Mouse (Mus musculus): ENCODE measurements around the gene S100z. TPM values are rescaled to one million over a fixed set of nuclear protein-coding genes. Genes with fewer than 3 reads are reported as not detected.

S100z gene
- polyA plus RNA-seq, 1 experiment from 2014 or later = not detected

- Histone ChIP-seq H3K36me3 (ENCODE audit: control insufficient read depth, insufficient read depth, low read length) (no peaks in the 10 kb centered on the region), H3K9ac (ENCODE audit: low read length) (no peak overlapping the region), H3K27ac (ENCODE audit: low read depth, low read length) (no peak overlapping the region), H3K27me3 (ENCODE audit: control insufficient read depth, insufficient read depth, low read length) (peaks cover 22% of the 10 kb centered on the region), H3K9me3 (ENCODE audit: control insufficient read depth, low read length) (no peaks in the 10 kb centered on the region), H3K4me1 (ENCODE audit: control insufficient read depth, insufficient read depth, low read length) (peaks cover 3% of the 10 kb centered on the region; the same call in 1 of the 2 replicates), H3K4me3 (ENCODE audit: low read depth, low read length) (no peak overlapping the region), H3K4me2 (ENCODE audit: low read depth) (no peak overlapping the region)
- DNase-seq (ENCODE audit: low spot score) = no peak
- ATAC-seq (ENCODE audit: insufficient read depth, low FRiP score, low TSS enrichment) = no peak
- 85% methylated on average over 5 of the region's 5 CpGs for WGBS
These were observed 39.0 kb downstream of the S100z start for GRCm38 (mm10) chr13:95439569-95439968.

GRCm38 (mm10) chr13:95431760-95432159 is 46.8 kb downstream of the S100z start:
- 81% methylated on average over 10 of the region's 10 CpGs for WGBS
- H3K27ac ChIP-seq (ENCODE audit: low read depth, low read length) = no peak overlapping the region
- H3K27me3 ChIP-seq (ENCODE audit: control insufficient read depth, insufficient read depth, low read length) = no peaks in the 10 kb centered on the region
- no peaks in the 10 kb centered on the region for H3K36me3 ChIP-seq (ENCODE audit: control insufficient read depth, insufficient read depth, low read length)
- DNase-seq (ENCODE audit: low spot score) (no peak), ATAC-seq (ENCODE audit: insufficient read depth, low FRiP score, low TSS enrichment) (no peak)
- H3K4me2 ChIP-seq (ENCODE audit: low read depth) = no peak overlapping the region
- H3K4me1 ChIP-seq (ENCODE audit: control insufficient read depth, insufficient read depth, low read length) = no peaks in the 10 kb centered on the region
- no peaks in the 10 kb centered on the region for H3K9me3 ChIP-seq (ENCODE audit: control insufficient read depth, low read length)
- H3K4me3 ChIP-seq (ENCODE audit: low read depth, low read length) = no peak overlapping the region
- H3K9ac ChIP-seq (ENCODE audit: low read length) = no peak overlapping the region

- Histone ChIP-seq H3K27me3 (ENCODE audit: control insufficient read depth, insufficient read depth, low read length) (no peaks in the 10 kb centered on the region), H3K27ac (ENCODE audit: low read depth, low read length) (no peak overlapping the region), H3K9ac (ENCODE audit: low read length) (no peak overlapping the region), H3K9me3 (ENCODE audit: control insufficient read depth, low read length) (no peaks in the 10 kb centered on the region), H3K4me3 (ENCODE audit: low read depth, low read length) (no peak overlapping the region), H3K4me2 (ENCODE audit: low read depth) (no peak overlapping the region), H3K4me1 (ENCODE audit: control insufficient read depth, insufficient read depth, low read length) (no peaks in the 10 kb centered on the region), H3K36me3 (ENCODE audit: control insufficient read depth, insufficient read depth, low read length) (no peaks in the 10 kb centered on the region)
- DNase-seq (ENCODE audit: low spot score) (no peak), ATAC-seq (ENCODE audit: insufficient read depth, low FRiP score, low TSS enrichment) (no peak)
- WGBS = 89% methylated on average over 3 of the region's 3 CpGs
These were observed 51.0 kb downstream of the S100z start for GRCm38 (mm10) chr13:95427499-95427898.

Other genes starting within 250 kb of the S100z start
- gene Pde8b, start 228.4 kb downstream of the S100z start, polyA plus RNA-seq (2014; fragmentation: Nextera tagmentation; extraction: Ambion mirVana) = 3.6 and 4.1 TPM in 2 replicates
- 57.2 and 62.8 TPM in 2 replicates for gene Zbed3, start 155.1 kb downstream of the S100z start, polyA plus RNA-seq (2014; fragmentation: Nextera tagmentation; extraction: Ambion mirVana)
- gene Aggf1, start 103.4 kb downstream of the S100z start, polyA plus RNA-seq (2014; fragmentation: Nextera tagmentation; extraction: Ambion mirVana) = 46.3 and 52.9 TPM in 2 replicates
- 0.82 and 1.2 TPM in 2 replicates for gene Crhbp, start 33.8 kb downstream of the S100z start, polyA plus RNA-seq (2014; fragmentation: Nextera tagmentation; extraction: Ambion mirVana)
- not detected in 2 replicates for gene F2rl1, start 46.5 kb upstream of the S100z start, polyA plus RNA-seq (2014; fragmentation: Nextera tagmentation; extraction: Ambion mirVana)
- 134 and 146 TPM in 2 replicates for gene F2r, start 139.8 kb upstream of the S100z start, polyA plus RNA-seq (2014; fragmentation: Nextera tagmentation; extraction: Ambion mirVana)
- gene F2rl2, start 218.1 kb upstream of the S100z start, polyA plus RNA-seq (2014; fragmentation: Nextera tagmentation; extraction: Ambion mirVana) = 2.6 and 4.2 TPM in 2 replicates